Mouse (Mus musculus): ENCODE measurements around the gene Scd2. TPM values are rescaled to one million over a fixed set of nuclear protein-coding genes. Genes with fewer than 3 reads are reported as not detected.
"Not testable (repeated sequence)": the region's sequence is repeated elsewhere in the genome, so short reads cannot be mapped to it uniquely, and the experiment has no call there.

The Scd2 gene
- total RNA-seq, 1 experiment, result 284 TPM

DNA sequence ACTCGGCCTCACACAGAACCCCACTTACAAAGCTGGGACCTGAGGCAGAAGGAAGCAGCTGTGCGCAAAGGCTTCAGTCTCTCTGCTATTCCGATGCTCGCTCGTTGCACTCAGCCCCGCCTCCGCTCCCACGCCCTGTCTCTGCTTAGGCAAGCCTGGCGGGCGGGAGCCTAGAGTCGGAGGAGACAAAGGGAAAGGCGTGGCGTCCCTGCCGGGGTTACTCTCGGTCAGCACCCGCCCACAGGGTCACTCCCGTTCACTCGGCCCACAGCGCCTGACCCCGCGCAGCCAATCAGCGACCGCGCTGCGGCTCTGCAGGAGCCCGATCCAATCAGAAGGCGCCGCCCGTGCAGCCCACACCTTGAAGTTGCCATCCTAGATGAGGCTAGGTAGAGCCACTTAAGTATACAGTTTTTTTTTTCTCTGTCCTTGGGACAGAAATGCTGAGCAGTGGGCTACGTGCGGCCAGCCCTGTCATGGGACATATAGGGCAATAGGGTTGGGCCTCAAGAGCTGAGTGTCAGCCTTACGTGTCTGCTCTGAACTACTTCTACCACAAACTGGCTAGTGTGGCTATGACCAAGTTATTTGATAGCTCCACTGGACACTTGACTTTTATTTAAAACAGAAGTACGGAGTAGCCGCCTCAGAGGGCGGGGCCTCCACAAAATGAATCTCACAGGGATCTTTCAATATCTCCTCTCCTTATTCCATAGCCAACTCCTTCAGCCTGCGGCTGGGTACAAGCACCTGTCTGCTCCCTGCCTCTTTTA, 45.2 kb upstream of the Scd2 start:
- Histone ChIP-seq H3K4me1 (ENCODE audit: control insufficient read depth in 2 of 2, insufficient read depth in 2 of 2, low read length in 2 of 2, poor library complexity in 1 of 2) (peaks cover 3 to 16% of the 10 kb centered on the region in 2 experiments; a peak in 3 of 4 replicates), H3K9ac (ENCODE audit: insufficient read depth, low read depth, low read length, poor library complexity, severe bottlenecking) (peak overlapping the region; percentile 59), H3K36me3 (ENCODE audit: control insufficient read depth, insufficient read depth, low read length, poor library complexity, severe bottlenecking) (no peaks in the 10 kb centered on the region), H3K27ac (ENCODE audit: insufficient read depth, low read depth, low read length, poor library complexity, severe bottlenecking) (peak overlapping the region; percentile 65), H3K9me3 (ENCODE audit: control insufficient read depth, insufficient read depth, low read depth, low read length) (no peaks in the 10 kb centered on the region), H3K4me3 (ENCODE audit: insufficient read depth in 1 of 2, low read depth in 1 of 2, low read length in 2 of 2, poor library complexity in 1 of 2, severe bottlenecking in 1 of 2) (peak overlapping the region; percentile 61 to 75)
- in situ Hi-C loops (cut with MboI; ENCODE audit: low sequenced_read_pairs in 2 of 2, unreplicated experiment in 2 of 2), result loop anchor here in 1 of 2 experiments (5.0 kb wide), 1 partner anchor 49 kb away; no protein-coding TSS in a partner anchor
- TF ChIP-seq CHD2 (IDR thresholded peaks at IDR 0.05; ENCODE audit: low read depth, low read length), result no peak
- no peak for TF ChIP-seq MAFK (IDR thresholded peaks at IDR 0.05; ENCODE audit: insufficient read depth, low read depth, low read length)
- no peak for TF ChIP-seq ZC3H11A (IDR thresholded peaks at IDR 0.05; ENCODE audit: borderline replicate concordance, low read depth, low read length)
- TF ChIP-seq ZNF384 (IDR thresholded peaks at IDR 0.05; ENCODE audit: low read depth, low read length), result peak; percentile 46; the same call in 1 of the 2 replicates
- DNase-seq (ENCODE audit: low read depth, low spot score), result peak; percentile 99

DNA sequence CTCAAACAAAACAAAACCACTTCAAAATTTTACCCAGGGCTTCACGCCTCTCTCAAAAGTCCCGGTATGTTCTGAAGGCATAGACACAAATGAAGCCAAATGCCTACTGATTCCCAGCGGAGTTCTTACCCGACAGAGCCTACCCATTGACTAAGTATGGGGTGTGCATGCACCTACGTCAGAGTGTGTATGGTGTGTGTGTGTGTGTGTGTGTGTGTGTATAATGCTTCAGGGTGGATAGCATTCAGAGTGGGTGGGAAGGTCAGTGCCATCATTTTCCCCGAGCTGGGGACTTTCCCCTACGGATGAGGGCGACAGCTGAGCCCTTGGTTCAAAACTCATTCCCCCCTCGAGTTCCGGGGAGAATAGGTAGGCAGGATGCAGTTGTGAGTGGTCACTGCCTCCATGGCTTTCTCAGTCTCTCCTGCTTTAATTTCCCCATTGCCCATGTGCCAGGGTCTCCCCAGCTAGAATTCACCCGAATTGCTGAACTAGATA, 44.6 kb upstream of the Scd2 start:
- in situ Hi-C loops (cut with MboI; ENCODE audit: low sequenced_read_pairs in 2 of 2, unreplicated experiment in 2 of 2), result loop anchor here in 1 of 2 experiments (5.0 kb wide), 1 partner anchor 48 kb away; no protein-coding TSS in a partner anchor
- Histone ChIP-seq H3K4me3 (ENCODE audit: insufficient read depth in 1 of 2, low read depth in 1 of 2, low read length in 2 of 2, poor library complexity in 1 of 2, severe bottlenecking in 1 of 2) (0 out of 4 replicates have a peak overlapping the region, but pooled peaks of 1 of the 2 experiments have one; percentile 57), H3K9ac (ENCODE audit: insufficient read depth, low read depth, low read length, poor library complexity, severe bottlenecking) (no peak overlapping the region; the same call in 1 of the 2 replicates), H3K27ac (ENCODE audit: insufficient read depth, low read depth, low read length, poor library complexity, severe bottlenecking) (peak overlapping the region; percentile 51; the same call in 1 of the 2 replicates), H3K9me3 (ENCODE audit: control insufficient read depth, insufficient read depth, low read depth, low read length) (no peaks in the 10 kb centered on the region), H3K4me1 (ENCODE audit: control insufficient read depth in 2 of 2, insufficient read depth in 2 of 2, low read length in 2 of 2, poor library complexity in 1 of 2) (peaks cover 3 to 16% of the 10 kb centered on the region in 2 experiments; a peak in 3 of 4 replicates), H3K36me3 (ENCODE audit: control insufficient read depth, insufficient read depth, low read length, poor library complexity, severe bottlenecking) (no peaks in the 10 kb centered on the region)
- TF ChIP-seq ZNF384 (IDR thresholded peaks at IDR 0.05; ENCODE audit: low read depth, low read length), result no peak
- TF ChIP-seq MAFK (IDR thresholded peaks at IDR 0.05; ENCODE audit: insufficient read depth, low read depth, low read length), result no peak
- no peak for TF ChIP-seq HCFC1 (IDR thresholded peaks at IDR 0.05; ENCODE audit: borderline replicate concordance, insufficient read depth, low read length)
- TF ChIP-seq ZC3H11A (IDR thresholded peaks at IDR 0.05; ENCODE audit: borderline replicate concordance, low read depth, low read length), result no peak
- TF ChIP-seq CHD2 (IDR thresholded peaks at IDR 0.05; ENCODE audit: low read depth, low read length), result no peak
- DNase-seq (ENCODE audit: low read depth, low spot score), result no peak

DNA sequence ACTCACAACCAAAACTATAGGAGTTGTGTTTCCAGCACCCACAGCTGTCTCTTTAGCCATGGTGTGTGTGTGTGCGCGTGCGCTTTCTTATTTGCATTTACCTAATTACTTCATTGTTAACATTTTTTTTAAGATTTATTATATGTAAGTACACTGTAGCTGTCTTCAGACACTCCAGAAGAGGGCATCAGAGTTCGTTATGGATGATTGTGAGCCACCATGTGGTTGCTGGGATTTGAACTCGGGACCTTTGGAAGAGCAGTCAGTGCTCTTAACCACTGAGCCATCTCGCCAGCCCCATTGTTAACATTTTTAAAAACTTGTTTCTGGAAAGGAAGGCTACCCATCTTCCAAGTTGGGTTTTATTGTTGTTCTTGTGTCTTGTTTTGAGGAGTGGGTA, 42.3 kb upstream of the Scd2 start:
- H3K4me3 ChIP-seq (ENCODE audit: insufficient read depth in 1 of 2, low read depth in 1 of 2, low read length in 2 of 2, poor library complexity in 1 of 2, severe bottlenecking in 1 of 2); H3K9ac ChIP-seq (ENCODE audit: insufficient read depth, low read depth, low read length, poor library complexity, severe bottlenecking); in situ Hi-C loops (cut with MboI; ENCODE audit: low sequenced_read_pairs in 2 of 2, unreplicated experiment in 2 of 2); H3K36me3 ChIP-seq (ENCODE audit: control insufficient read depth, insufficient read depth, low read length, poor library complexity, severe bottlenecking); DNase-seq (ENCODE audit: low read depth, low spot score); H3K27ac ChIP-seq (ENCODE audit: insufficient read depth, low read depth, low read length, poor library complexity, severe bottlenecking); H3K9me3 ChIP-seq (ENCODE audit: control insufficient read depth, insufficient read depth, low read depth, low read length): not testable (repeated sequence)
- peaks cover 3 to 16% of the 10 kb centered on the region in 2 experiments; a peak in 3 of 4 replicates for H3K4me1 ChIP-seq (ENCODE audit: control insufficient read depth in 2 of 2, insufficient read depth in 2 of 2, low read length in 2 of 2, poor library complexity in 1 of 2)

DNA sequence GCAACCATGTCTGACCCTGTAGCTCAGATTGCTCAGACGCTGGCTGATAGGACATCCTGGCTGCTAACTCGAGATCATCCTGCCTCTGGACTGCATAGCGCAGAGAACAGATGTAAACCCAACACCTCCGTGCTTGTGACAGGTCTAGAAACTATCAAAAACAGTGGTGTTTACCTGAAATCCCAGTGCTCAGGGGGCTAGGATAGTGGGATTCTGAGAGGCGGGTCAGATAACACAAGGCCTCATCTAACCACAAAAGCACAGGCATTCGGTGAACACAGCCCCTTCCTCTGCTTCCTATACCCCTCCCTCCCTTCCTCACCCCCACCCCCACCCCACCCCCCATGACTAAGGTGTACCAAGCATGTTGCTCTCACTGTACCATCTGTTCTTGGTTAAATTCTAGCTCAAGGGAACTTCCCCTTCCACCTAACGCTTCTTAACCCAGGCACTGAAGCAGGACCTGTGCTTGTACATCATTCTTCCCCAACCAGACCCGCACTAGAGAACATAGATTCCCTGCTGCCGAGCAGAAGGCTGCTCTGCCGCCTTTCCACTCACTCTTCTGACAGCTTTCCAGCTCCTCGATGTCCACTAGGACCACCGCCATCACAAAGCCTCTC, 41.4 kb upstream of the Scd2 start:
- in situ Hi-C loops (cut with MboI; ENCODE audit: low sequenced_read_pairs in 2 of 2, unreplicated experiment in 2 of 2), result no loop called here
- Histone ChIP-seq H3K9ac (ENCODE audit: insufficient read depth, low read depth, low read length, poor library complexity, severe bottlenecking) (peak overlapping the region; percentile 31; the same call in 1 of the 2 replicates), H3K9me3 (ENCODE audit: control insufficient read depth, insufficient read depth, low read depth, low read length) (no peaks in the 10 kb centered on the region), H3K36me3 (ENCODE audit: control insufficient read depth, insufficient read depth, low read length, poor library complexity, severe bottlenecking) (no peaks in the 10 kb centered on the region), H3K27ac (ENCODE audit: insufficient read depth, low read depth, low read length, poor library complexity, severe bottlenecking) (no peak overlapping the region), H3K4me1 (ENCODE audit: control insufficient read depth in 2 of 2, insufficient read depth in 2 of 2, low read length in 2 of 2, poor library complexity in 1 of 2) (peaks cover 3 to 11% of the 10 kb centered on the region in 2 experiments; a peak in 2 of 4 replicates), H3K4me3 (ENCODE audit: insufficient read depth in 1 of 2, low read depth in 1 of 2, low read length in 2 of 2, poor library complexity in 1 of 2, severe bottlenecking in 1 of 2) (peak overlapping the region in 1 of 2 experiments; percentile 21; a peak in 1 of 4 replicates)
- no peak for TF ChIP-seq ZNF384 (IDR thresholded peaks at IDR 0.05; ENCODE audit: low read depth, low read length)
- TF ChIP-seq MAFK (IDR thresholded peaks at IDR 0.05; ENCODE audit: insufficient read depth, low read depth, low read length), result no peak
- no peak for TF ChIP-seq ZC3H11A (IDR thresholded peaks at IDR 0.05; ENCODE audit: borderline replicate concordance, low read depth, low read length)
- no peak for TF ChIP-seq CHD2 (IDR thresholded peaks at IDR 0.05; ENCODE audit: low read depth, low read length)
- no peak for TF ChIP-seq HCFC1 (IDR thresholded peaks at IDR 0.05; ENCODE audit: borderline replicate concordance, insufficient read depth, low read length)
- DNase-seq (ENCODE audit: low read depth, low spot score), result no peak

DNA sequence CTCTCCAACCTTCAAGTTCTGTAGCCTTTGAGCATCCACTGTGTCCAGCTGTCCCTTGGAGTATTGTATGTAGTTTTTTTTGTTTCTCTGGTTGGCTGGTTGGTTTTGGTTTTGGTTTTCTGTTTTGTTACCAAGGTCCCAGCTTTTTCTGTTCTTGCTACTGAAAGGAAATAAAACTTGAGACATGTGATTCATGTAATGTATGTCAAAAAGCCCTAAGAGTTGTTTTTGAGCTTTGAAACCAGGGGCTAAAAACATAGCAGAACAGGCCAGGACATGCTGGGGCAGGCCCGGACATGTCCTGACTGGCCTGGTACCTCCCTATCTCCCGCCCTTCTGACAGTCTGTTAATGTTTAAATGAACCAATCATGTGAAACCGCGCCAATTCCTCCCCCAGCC, 39.4 kb upstream of the Scd2 start:
- H3K4me1 ChIP-seq (ENCODE audit: control insufficient read depth in 2 of 2, insufficient read depth in 2 of 2, low read length in 2 of 2, poor library complexity in 1 of 2), result peaks cover 0 to 13% of the 10 kb centered on the region in 2 experiments; a peak in 1 of 4 replicates
- DNase-seq (ENCODE audit: low read depth, low spot score); H3K9me3 ChIP-seq (ENCODE audit: control insufficient read depth, insufficient read depth, low read depth, low read length); H3K36me3 ChIP-seq (ENCODE audit: control insufficient read depth, insufficient read depth, low read length, poor library complexity, severe bottlenecking); H3K9ac ChIP-seq (ENCODE audit: insufficient read depth, low read depth, low read length, poor library complexity, severe bottlenecking); H3K4me3 ChIP-seq (ENCODE audit: insufficient read depth in 1 of 2, low read depth in 1 of 2, low read length in 2 of 2, poor library complexity in 1 of 2, severe bottlenecking in 1 of 2); in situ Hi-C loops (cut with MboI; ENCODE audit: low sequenced_read_pairs in 2 of 2, unreplicated experiment in 2 of 2): not testable (repeated sequence)
- H3K27ac ChIP-seq (ENCODE audit: insufficient read depth, low read depth, low read length, poor library complexity, severe bottlenecking), result peak overlapping the region; percentile 69
